Mouse (Mus musculus) lung, postnatal 0 days (tissue): ENCODE data around the gene Enox2. TPM values are rescaled to one million over a fixed set of nuclear protein-coding genes. Genes with fewer than 3 reads are reported as not detected.

Experiments
- ATAC-seq: fragments of 200-750 bp; cut with Nextera tagmentation; 2 replicates; pipeline ENCODE4 v1.8.0; 2017; ENCODE audit warnings: moderate library complexity
- DNase-seq: peaks from one replicate; pipeline ENCODE4 v3.0.0-alpha.2; 2016; ENCODE audit warnings: low spot score
- H3K27ac ChIP-seq: fragments of 300-500 bp; sonication (generic); 2 replicates; pipeline ENCODE4 v1.5.1; 2014; ENCODE audit warnings: antibody characterized with exemption, mild to moderate bottlenecking, low read length, mixed read lengths
- H3K27me3 ChIP-seq: fragments of 300-500 bp; sonication (generic); replicated peaks from 2 replicates; pipeline ENCODE4 v1.6.1; 2014; ENCODE audit warnings: low read length, mixed read lengths; ENCODE audit not compliant: insufficient read depth
- H3K36me3 ChIP-seq: fragments of 300-500 bp; sonication (generic); 2 replicates; pipeline ENCODE4 v1.6.1; 2014; ENCODE audit warnings: low read length, mixed read lengths; ENCODE audit not compliant: insufficient read depth
- H3K4me1 ChIP-seq: fragments of 300-500 bp; sonication (generic); 2 replicates; pipeline ENCODE4 v1.6.1; 2014; ENCODE audit warnings: antibody characterized with exemption, low read depth, low read length, mixed read lengths; ENCODE audit not compliant: insufficient read depth
- H3K4me2 ChIP-seq: fragments of 300-500 bp; sonication (generic); replicated peaks from 2 replicates; pipeline ENCODE4 v1.6.1; 2014; ENCODE audit warnings: low read depth, mild to moderate bottlenecking, low read length, moderate library complexity, mixed read lengths
- H3K4me3 ChIP-seq: fragments of 300-500 bp; sonication (generic); 2 replicates; pipeline ENCODE4 v1.5.1; 2014; ENCODE audit warnings: low read depth, low read length
- H3K9ac ChIP-seq: fragments of 300-500 bp; sonication (generic); replicated peaks from 2 replicates; pipeline ENCODE4 v1.6.1; 2014; ENCODE audit warnings: low read depth, mild to moderate bottlenecking
- H3K9me3 ChIP-seq: fragments of 300-500 bp; sonication (generic); 2 replicates; pipeline ENCODE4 v1.6.1; 2016; ENCODE audit warnings: low read length, mixed read lengths
- CTCF ChIP-seq: IDR thresholded peaks from 2 replicates; pipeline ENCODE4 v1.5.1; 2016; ENCODE audit warnings: antibody characterized with exemption, mild to moderate bottlenecking
- EP300 ChIP-seq: IDR thresholded peaks from 2 replicates; pipeline ENCODE4 v1.6.1; 2016; ENCODE audit warnings: antibody characterized with exemption, mild to moderate bottlenecking, control low read depth
- WGBS: fragments of 180-500 bp; shearing (Covaris S2); extraction: QIAGEN DNeasy Blood & Tissue Kit; methylation state at CpG from one replicate; pipeline ENCODE4 v1.1.7; 2014; 5-methylcytosine and 5-hydroxymethylcytosine counted together
- polyA plus RNA-seq: library from polyadenylated mRNA; unstranded; fragments of >200 nt; fragmentation: Nextera tagmentation; extraction: Ambion mirVana; gene quantifications from 2 replicates; pipeline ENCODE4 v1.2.1, GENCODE M21; 2015

The Enox2 gene
- polyA plus RNA-seq, 1 experiment from 2014 or later, result 8.0 TPM

DNA sequence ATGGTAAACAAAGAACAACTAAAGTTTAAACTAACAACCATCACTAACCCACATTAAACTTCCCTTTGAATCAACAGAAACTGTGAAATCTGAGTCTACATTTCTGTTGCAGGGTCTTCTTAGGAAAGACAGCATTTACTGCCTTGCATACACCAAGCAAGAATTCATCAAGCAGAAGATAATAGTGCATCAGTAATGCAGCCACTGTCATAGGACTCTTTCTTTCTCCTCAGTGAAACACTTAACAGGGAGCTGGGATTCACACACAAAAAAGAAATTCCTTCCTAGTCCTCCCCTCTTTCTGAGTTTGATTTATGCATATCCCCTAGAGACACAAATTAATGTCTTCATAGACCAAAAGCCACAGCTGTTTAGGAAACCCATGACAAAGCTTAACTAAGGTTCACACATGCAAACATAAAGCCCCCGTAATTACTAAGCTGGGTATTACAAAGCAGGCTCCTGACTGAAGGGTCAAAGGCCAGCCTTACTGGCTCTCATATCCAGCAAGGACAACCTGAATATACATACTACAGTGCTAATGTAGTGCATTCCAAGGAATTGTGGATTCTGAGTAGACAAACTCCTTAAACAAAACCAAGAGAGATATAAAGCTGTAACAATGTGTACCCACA lies 62.1 kb downstream of the Enox2 start:
- 47% methylated on average over 1 of the region's 1 CpGs for WGBS
- no peak overlapping the region for H3K9ac ChIP-seq
- H3K4me2 ChIP-seq, result no peak overlapping the region
- H3K4me1 ChIP-seq, result no peaks in the 10 kb centered on the region
- no peak overlapping the region for H3K27ac ChIP-seq
- TF ChIP-seq CTCF, result no peak
- TF ChIP-seq EP300, result no peak
- ATAC-seq, result no peak
- no peak for DNase-seq
- no peaks in the 10 kb centered on the region for H3K27me3 ChIP-seq
- no peaks in the 10 kb centered on the region for H3K36me3 ChIP-seq
- H3K4me3 ChIP-seq, result no peak overlapping the region
- no peaks in the 10 kb centered on the region for H3K9me3 ChIP-seq

DNA sequence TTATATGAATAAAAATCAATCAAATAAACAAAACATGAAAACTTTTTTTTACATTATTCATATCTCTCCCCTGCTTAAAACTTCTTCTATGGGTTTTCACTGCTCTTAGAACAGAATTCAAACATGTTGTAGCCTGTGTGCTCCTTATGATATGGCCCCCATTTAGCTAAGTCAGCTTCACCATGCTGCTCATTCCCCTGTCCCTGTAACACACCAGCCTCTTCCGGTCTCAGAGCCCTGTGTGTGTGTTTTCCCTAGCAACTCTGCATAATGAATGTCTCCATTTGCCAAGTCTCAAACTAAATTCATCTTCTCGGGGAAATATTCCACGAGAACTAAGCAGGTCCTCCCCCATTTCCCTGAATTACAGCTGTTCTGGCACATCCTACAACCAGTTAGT lies 71.6 kb downstream of the Enox2 start:
- no peak overlapping the region for H3K27ac ChIP-seq
- no peaks in the 10 kb centered on the region for H3K36me3 ChIP-seq
- no peaks in the 10 kb centered on the region for H3K27me3 ChIP-seq
- no peak overlapping the region for H3K4me2 ChIP-seq
- TF ChIP-seq CTCF (no peak), EP300 (no peak)
- 61% methylated on average over 3 of the region's 3 CpGs for WGBS
- DNase-seq (no peak), ATAC-seq (no peak)
- H3K9me3 ChIP-seq, result no peaks in the 10 kb centered on the region
- no peak overlapping the region for H3K9ac ChIP-seq
- no peak overlapping the region for H3K4me3 ChIP-seq
- no peaks in the 10 kb centered on the region for H3K4me1 ChIP-seq

DNA sequence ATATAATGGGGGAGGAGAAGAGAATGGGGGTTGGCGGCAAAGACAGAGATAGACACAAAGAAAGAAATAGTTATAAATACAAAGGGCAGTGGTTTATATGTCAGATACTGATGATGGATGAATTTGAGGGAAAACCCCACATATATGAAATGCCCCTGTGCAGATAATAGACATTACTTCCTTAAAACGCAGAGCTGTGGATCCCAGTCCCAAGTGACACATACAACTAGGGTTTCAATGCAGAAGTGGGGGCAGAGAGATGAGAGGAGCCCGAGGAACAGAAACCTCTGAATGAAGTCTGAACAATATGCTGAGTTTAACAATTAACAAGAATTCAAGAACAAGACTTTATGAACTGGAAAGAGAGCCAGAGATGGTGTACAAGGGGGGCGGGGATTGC lies 91.7 kb downstream of the Enox2 start:
- DNase-seq (no peak), ATAC-seq (no peak)
- H3K4me2 ChIP-seq, result no peak overlapping the region
- 91% methylated on average over 4 of the region's 4 CpGs for WGBS
- no peaks in the 10 kb centered on the region for H3K36me3 ChIP-seq
- no peaks in the 10 kb centered on the region for H3K9me3 ChIP-seq
- no peaks in the 10 kb centered on the region for H3K27me3 ChIP-seq
- H3K9ac ChIP-seq, result no peak overlapping the region
- no peak overlapping the region for H3K4me3 ChIP-seq
- TF ChIP-seq EP300, result no peak
- no peak for TF ChIP-seq CTCF
- no peaks in the 10 kb centered on the region for H3K4me1 ChIP-seq
- no peak overlapping the region for H3K27ac ChIP-seq

DNA sequence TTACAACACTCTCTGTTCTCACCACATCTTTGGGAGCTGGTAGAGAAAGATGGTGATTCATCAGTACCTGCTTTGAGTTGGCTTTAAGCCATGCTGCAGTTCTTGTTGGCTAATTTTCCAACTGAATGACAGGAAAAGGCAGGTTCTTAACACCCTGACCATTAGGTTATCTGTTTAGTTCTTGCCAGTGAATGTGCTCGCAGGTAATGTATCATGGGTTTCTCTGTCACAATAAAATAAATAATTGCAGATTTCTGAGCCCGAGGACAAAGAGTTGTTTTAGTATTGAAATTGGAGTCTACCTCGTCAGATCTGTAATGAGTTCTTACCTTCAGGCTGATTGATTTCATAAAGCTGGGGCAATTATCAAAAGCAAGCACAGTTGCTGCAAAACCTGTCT lies 106.9 kb downstream of the Enox2 start:
- 57% methylated on average over 3 of the region's 3 CpGs for WGBS
- no peaks in the 10 kb centered on the region for H3K36me3 ChIP-seq
- H3K4me1 ChIP-seq, result no peaks in the 10 kb centered on the region
- ATAC-seq (no peak), DNase-seq (no peak)
- H3K4me2 ChIP-seq, result no peak overlapping the region
- no peak for TF ChIP-seq CTCF
- no peak for TF ChIP-seq EP300
- no peak overlapping the region for H3K4me3 ChIP-seq
- H3K27ac ChIP-seq, result no peak overlapping the region
- H3K9me3 ChIP-seq, result no peaks in the 10 kb centered on the region
- H3K27me3 ChIP-seq, result no peaks in the 10 kb centered on the region
- no peak overlapping the region for H3K9ac ChIP-seq

DNA sequence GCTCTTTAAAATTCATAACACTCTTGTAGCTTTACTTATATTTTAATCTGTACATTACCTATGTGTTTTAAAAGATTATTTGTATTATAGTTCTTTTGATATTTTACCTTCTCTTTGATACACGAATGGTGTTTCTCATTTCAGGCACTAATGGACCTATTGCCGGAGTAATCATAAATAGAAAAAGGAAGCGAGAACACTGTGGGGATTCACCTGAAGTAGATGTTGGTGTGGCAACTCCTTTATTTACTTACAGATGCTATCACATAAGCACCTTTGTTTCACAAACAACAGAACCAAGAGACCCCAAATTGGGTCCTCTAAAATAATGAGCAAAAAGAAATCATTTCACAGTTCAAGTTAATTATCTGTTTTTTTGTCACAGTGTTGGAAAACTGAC lies 109.4 kb downstream of the Enox2 start:
- Histone ChIP-seq H3K27ac (no peak overlapping the region), H3K4me2 (no peak overlapping the region), H3K9me3 (no peaks in the 10 kb centered on the region), H3K4me3 (no peak overlapping the region), H3K27me3 (no peaks in the 10 kb centered on the region), H3K4me1 (no peaks in the 10 kb centered on the region), H3K9ac (no peak overlapping the region), H3K36me3 (no peaks in the 10 kb centered on the region)
- WGBS, result 89% methylated on average over 3 of the region's 3 CpGs
- TF ChIP-seq EP300 (no peak), CTCF (no peak)
- no peak for DNase-seq
- no peak for ATAC-seq

DNA sequence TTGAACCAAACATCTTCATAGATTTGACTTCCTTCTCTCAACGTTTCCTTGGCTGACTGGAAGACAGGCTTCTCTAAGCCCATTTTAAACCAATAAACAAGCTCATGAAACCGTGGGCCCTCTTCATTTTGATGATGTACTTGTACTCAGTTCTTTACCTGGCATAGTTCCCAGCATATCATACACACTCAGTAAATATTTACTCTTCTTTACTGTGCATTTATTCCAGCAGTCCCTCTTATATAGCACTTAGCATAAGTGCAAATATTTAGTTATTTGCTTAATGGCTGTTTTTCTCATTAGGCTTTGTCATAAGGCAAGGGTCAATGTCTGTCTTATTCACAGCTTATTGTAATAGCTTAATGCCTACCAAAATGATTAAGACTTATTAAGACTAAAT lies 133.8 kb downstream of the Enox2 start:
- Histone ChIP-seq H3K4me2 (no peak overlapping the region), H3K36me3 (no peaks in the 10 kb centered on the region), H3K27ac (no peak overlapping the region), H3K4me3 (no peak overlapping the region), H3K9me3 (no peaks in the 10 kb centered on the region), H3K4me1 (no peaks in the 10 kb centered on the region), H3K9ac (no peak overlapping the region), H3K27me3 (no peaks in the 10 kb centered on the region)
- DNase-seq, result peak; percentile 5
- no peak for TF ChIP-seq EP300
- no peak for TF ChIP-seq CTCF
- WGBS, result 25% methylated on average over 2 of the region's 2 CpGs
- ATAC-seq, result no peak
